Mouse (Mus musculus) heart, embryonic 14.5 days (tissue): ENCODE data around the gene Smg9. TPM values are rescaled to one million over a fixed set of nuclear protein-coding genes. Genes with fewer than 3 reads are reported as not detected.

Experiments used
- ATAC-seq: fragments of 200-750 bp; cut with Nextera tagmentation; 2 replicates; pipeline ENCODE4 v1.8.0; 2017; ENCODE audit warnings: low read depth, moderate TSS enrichment; ENCODE audit not compliant: insufficient number of reproducible peaks, insufficient read depth, low FRiP score
- H3K27ac ChIP-seq, 2 experiments: fragments of 200-500 bp in 1 of 2; fragments of 300-500 bp in 1 of 2; sonication (generic) in 1 of 2; replicated peaks in 1 of 2; 2 replicates each; pipeline ENCODE4 v1.5.1; 2012 to 2014; ENCODE audit warnings: low read depth in 2 of 2, low read length in 2 of 2, control low read depth in 1 of 2, mild to moderate bottlenecking in 1 of 2, mixed read lengths in 1 of 2; ENCODE audit not compliant: control insufficient read depth in 1 of 2, insufficient read depth in 1 of 2
- H3K27me3 ChIP-seq: fragments of 300-500 bp; sonication (generic); 2 replicates; pipeline ENCODE4 v1.6.1; 2014; ENCODE audit warnings: mild to moderate bottlenecking, low read length, control low read depth; ENCODE audit not compliant: control insufficient read depth, insufficient read depth
- H3K36me3 ChIP-seq: fragments of 300-500 bp; sonication (generic); 2 replicates; pipeline ENCODE4 v1.6.1; 2014; ENCODE audit warnings: mild to moderate bottlenecking, control low read depth, low read length, mixed read lengths; ENCODE audit not compliant: control insufficient read depth, insufficient read depth
- H3K4me1 ChIP-seq, 2 experiments: fragments of 200-500 bp in 1 of 2; fragments of 300-500 bp in 1 of 2; sonication (generic) in 1 of 2; 2 replicates each; pipeline ENCODE4 v1.6.1; 2012 to 2014; ENCODE audit warnings: low read length in 2 of 2, control low read depth in 1 of 2, mixed read lengths in 1 of 2; ENCODE audit not compliant: control insufficient read depth in 2 of 2, insufficient read depth in 2 of 2
- H3K4me2 ChIP-seq: fragments of 300-500 bp; sonication (generic); 2 replicates; pipeline ENCODE4 v1.6.1; 2014; ENCODE audit warnings: mild to moderate bottlenecking, low read length
- H3K4me3 ChIP-seq, 2 experiments: fragments of 200-500 bp in 1 of 2; fragments of 300-500 bp in 1 of 2; sonication (generic) in 1 of 2; 2 replicates each; pipeline ENCODE4 v1.5.1; 2012 to 2014; ENCODE audit warnings: low read length in 2 of 2, mild to moderate bottlenecking in 2 of 2, control low read depth in 1 of 2, low read depth in 1 of 2, moderate library complexity in 1 of 2; ENCODE audit not compliant: control insufficient read depth in 1 of 2, insufficient read depth in 1 of 2
- H3K9ac ChIP-seq: fragments of 300-500 bp; sonication (generic); 2 replicates; pipeline ENCODE4 v1.6.1; 2014; ENCODE audit warnings: mild to moderate bottlenecking, low read length
- H3K9me3 ChIP-seq: fragments of 300-500 bp; sonication (generic); 2 replicates; pipeline ENCODE4 v1.6.1; 2016; ENCODE audit warnings: low read length, control low read depth; ENCODE audit not compliant: control insufficient read depth
- WGBS: fragments of 180-500 bp; shearing (Covaris S2); extraction: QIAGEN DNeasy Blood & Tissue Kit; methylation state at CpG from one replicate; pipeline ENCODE4 v1.1.7; 2014; 5-methylcytosine and 5-hydroxymethylcytosine counted together
- polyA plus RNA-seq: library from polyadenylated mRNA; unstranded; fragments of >200 nt; fragmentation: Nextera tagmentation; extraction: Ambion mirVana; gene quantifications from 2 replicates; pipeline ENCODE4 v1.2.1, GENCODE M21; 2014

Gene Smg9
- polyA plus RNA-seq, 1 experiment from 2014 or later = 20.7 TPM

DNA sequence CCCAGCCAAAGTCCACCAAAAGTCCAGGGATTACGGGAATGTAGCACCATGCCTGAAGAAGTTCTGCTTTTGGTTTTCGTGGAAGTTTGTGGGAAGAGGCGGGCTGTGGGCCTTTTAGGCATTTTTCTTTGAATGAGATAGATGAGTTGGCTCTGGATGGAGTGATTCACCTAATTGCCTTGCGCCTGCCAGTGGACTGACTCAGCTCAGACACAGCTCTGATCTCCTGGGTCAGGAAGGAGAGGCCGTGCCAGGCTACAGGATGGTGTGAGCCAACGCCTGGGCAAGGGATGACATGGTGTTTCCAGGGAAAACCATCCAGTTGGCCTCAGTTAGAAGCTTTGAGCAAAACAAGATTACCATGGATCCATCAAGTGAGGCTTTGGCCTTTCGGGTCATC, 70.9 kb downstream of the Smg9 start:
- no peak for ATAC-seq
- H3K27me3 ChIP-seq = no peaks in the 10 kb centered on the region
- no peak overlapping the region for H3K27ac ChIP-seq
- no peak overlapping the region for H3K9ac ChIP-seq
- H3K4me3 ChIP-seq = no peak overlapping the region
- no peaks in the 10 kb centered on the region for H3K9me3 ChIP-seq
- no peak overlapping the region for H3K4me2 ChIP-seq
- 92% methylated on average over 7 of the region's 7 CpGs for WGBS
- no peaks in the 10 kb centered on the region for H3K36me3 ChIP-seq
- H3K4me1 ChIP-seq = no peaks in the 10 kb centered on the region

Other genes with a start within 250 kb of the Smg9 start
- 3.2 and 3.3 TPM in 2 replicates for gene Zfp114, start 224.6 kb upstream of the Smg9 start, polyA plus RNA-seq
- 6.6 and 7.1 TPM in 2 replicates for gene Zfp111, start 188.2 kb upstream of the Smg9 start, polyA plus RNA-seq
- gene Zfp109, start 162.1 kb upstream of the Smg9 start, polyA plus RNA-seq = 2.3 and 3.4 TPM in 2 replicates
- 2.2 and 2.5 TPM in 2 replicates for gene Zfp108, start 144.8 kb upstream of the Smg9 start, polyA plus RNA-seq
- gene Zfp93, start 129.2 kb upstream of the Smg9 start, polyA plus RNA-seq = 5.0 and 6.5 TPM in 2 replicates
- gene Zfp61, start 98.4 kb upstream of the Smg9 start, polyA plus RNA-seq = 12.9 and 15.9 TPM in 2 replicates
- 4.5 and 6.3 TPM in 2 replicates for gene Zfp94, start 83.0 kb upstream of the Smg9 start, polyA plus RNA-seq
- not detected in 2 replicates for gene Tescl, start 65.7 kb upstream of the Smg9 start, polyA plus RNA-seq
- not detected in 2 replicates for gene Lypd5, start 50.4 kb upstream of the Smg9 start, polyA plus RNA-seq
- gene Kcnn4, start 29.4 kb upstream of the Smg9 start, polyA plus RNA-seq = 1.4 and 1.8 TPM in 2 replicates
- gene Irgc1, start 52.7 kb downstream of the Smg9 start, polyA plus RNA-seq = not detected in 2 replicates
- gene Plaur, start 62.9 kb downstream of the Smg9 start, polyA plus RNA-seq = 7.9 and 8.2 TPM in 2 replicates
- 0.46 and 0.47 TPM in 2 replicates for gene Cadm4, start 82.4 kb downstream of the Smg9 start, polyA plus RNA-seq
- gene Zfp428, start 107.4 kb downstream of the Smg9 start, polyA plus RNA-seq = 23.7 and 28.2 TPM in 2 replicates
- 0.38 TPM in 1 of 2 replicates, not detected in the other for gene AC161166.1, start 112.8 kb downstream of the Smg9 start, polyA plus RNA-seq
- 7.4 and 8.0 TPM in 2 replicates for gene Irgq, start 131.1 kb downstream of the Smg9 start, polyA plus RNA-seq
- gene Pinlyp, start 146.5 kb downstream of the Smg9 start, polyA plus RNA-seq = not detected in 2 replicates
- 54.6 and 57.4 TPM in 2 replicates for gene Xrcc1, start 146.7 kb downstream of the Smg9 start, polyA plus RNA-seq
- 24.8 and 26.2 TPM in 2 replicates for gene Ethe1, start 187.9 kb downstream of the Smg9 start, polyA plus RNA-seq
- 0.36 and 0.49 TPM in 2 replicates for gene Zfp575, start 188.0 kb downstream of the Smg9 start, polyA plus RNA-seq
- gene Phldb3, start 211.1 kb downstream of the Smg9 start, polyA plus RNA-seq = 0.08 TPM in 1 of 2 replicates, not detected in the other
- gene Lypd3, start 236.9 kb downstream of the Smg9 start, polyA plus RNA-seq = not detected in 2 replicates